Mouse (Mus musculus): Measurements from ENCODE around the gene Ipo7. TPM values are rescaled to one million over a fixed set of nuclear protein-coding genes. Genes with fewer than 3 reads are reported as not detected.

The Ipo7 gene
- polyA plus RNA-seq, 1 experiment from 2014 or later = 57.6 TPM

- H3K4me1 ChIP-seq (replicated peaks; ENCODE audit: control insufficient read depth, insufficient read depth, low read length) = peaks cover 4% of the 10 kb centered on the region
- H3K4me2 ChIP-seq (ENCODE audit: low read length) = no peak overlapping the region
- H3K36me3 ChIP-seq (ENCODE audit: control insufficient read depth, insufficient read depth) = peaks cover 32% of the 10 kb centered on the region
- ATAC-seq = no peak
- no peaks in the 10 kb centered on the region for H3K27me3 ChIP-seq (replicated peaks; ENCODE audit: control insufficient read depth, insufficient read depth, low read length)
- no peak overlapping the region for H3K4me3 ChIP-seq (replicated peaks; ENCODE audit: low read length)
- no peak overlapping the region for H3K27ac ChIP-seq (ENCODE audit: low read length)
- no peak overlapping the region for H3K9ac ChIP-seq (replicated peaks; ENCODE audit: low read depth, low read length)
- no peaks in the 10 kb centered on the region for H3K9me3 ChIP-seq (ENCODE audit: control insufficient read depth, low read length)
- WGBS = 82% methylated on average over 4 of the region's 4 CpGs
Observed at GRCm38 (mm10) chr7:110087914-110088313, 69.8 kb downstream of the Ipo7 start.

- no peaks in the 10 kb centered on the region for H3K9me3 ChIP-seq (ENCODE audit: control insufficient read depth, low read length)
- no peak overlapping the region for H3K4me2 ChIP-seq (ENCODE audit: low read length)
- no peak overlapping the region for H3K4me3 ChIP-seq (replicated peaks; ENCODE audit: low read length)
- 0 out of 2 replicates have a peak, but pooled peaks have one; percentile 31 for ATAC-seq
- no peaks in the 10 kb centered on the region for H3K4me1 ChIP-seq (replicated peaks; ENCODE audit: control insufficient read depth, insufficient read depth, low read length)
- no peak overlapping the region for H3K27ac ChIP-seq (ENCODE audit: low read length)
- no peak overlapping the region for H3K9ac ChIP-seq (replicated peaks; ENCODE audit: low read depth, low read length)
- 40% methylated on average over 7 of the region's 7 CpGs for WGBS
- peaks cover 35% of the 10 kb centered on the region for H3K36me3 ChIP-seq (ENCODE audit: control insufficient read depth, insufficient read depth)
- no peaks in the 10 kb centered on the region for H3K27me3 ChIP-seq (replicated peaks; ENCODE audit: control insufficient read depth, insufficient read depth, low read length)
Observed at GRCm38 (mm10) chr7:110091670-110092069, 73.6 kb downstream of the Ipo7 start.

GRCm38 (mm10) chr7:110096332-110096731 is 78.3 kb downstream of the Ipo7 start:
- Histone ChIP-seq H3K36me3 (ENCODE audit: control insufficient read depth, insufficient read depth) (peaks cover 25% of the 10 kb centered on the region), H3K9me3 (ENCODE audit: control insufficient read depth, low read length) (no peaks in the 10 kb centered on the region), H3K4me3 (replicated peaks; ENCODE audit: low read length) (no peak overlapping the region), H3K4me1 (replicated peaks; ENCODE audit: control insufficient read depth, insufficient read depth, low read length) (no peaks in the 10 kb centered on the region), H3K4me2 (ENCODE audit: low read length) (no peak overlapping the region), H3K27me3 (replicated peaks; ENCODE audit: control insufficient read depth, insufficient read depth, low read length) (no peaks in the 10 kb centered on the region), H3K9ac (replicated peaks; ENCODE audit: low read depth, low read length) (no peak overlapping the region), H3K27ac (ENCODE audit: low read length) (no peak overlapping the region)
- 93% methylated on average over 4 of the region's 4 CpGs for WGBS
- no peak for ATAC-seq

GRCm38 (mm10) chr7:110097106-110097793 is 79.2 kb downstream of the Ipo7 start:
- H3K27me3 ChIP-seq (replicated peaks; ENCODE audit: control insufficient read depth, insufficient read depth, low read length) = no peaks in the 10 kb centered on the region
- H3K9ac ChIP-seq (replicated peaks; ENCODE audit: low read depth, low read length) = no peak overlapping the region
- ATAC-seq = no peak
- WGBS = 80% methylated on average over 7 of the region's 7 CpGs
- no peak overlapping the region for H3K27ac ChIP-seq (ENCODE audit: low read length)
- no peak overlapping the region for H3K4me2 ChIP-seq (ENCODE audit: low read length)
- H3K4me3 ChIP-seq (replicated peaks; ENCODE audit: low read length) = no peak overlapping the region
- H3K9me3 ChIP-seq (ENCODE audit: control insufficient read depth, low read length) = no peaks in the 10 kb centered on the region
- peaks cover 20% of the 10 kb centered on the region for H3K36me3 ChIP-seq (ENCODE audit: control insufficient read depth, insufficient read depth)
- no peaks in the 10 kb centered on the region for H3K4me1 ChIP-seq (replicated peaks; ENCODE audit: control insufficient read depth, insufficient read depth, low read length)

GRCm38 (mm10) chr7:110100854-110101253 is 82.8 kb downstream of the Ipo7 start:
- H3K27me3 ChIP-seq (replicated peaks; ENCODE audit: control insufficient read depth, insufficient read depth, low read length) = no peaks in the 10 kb centered on the region
- H3K4me3 ChIP-seq (replicated peaks; ENCODE audit: low read length) = no peak overlapping the region
- H3K27ac ChIP-seq (ENCODE audit: low read length) = no peak overlapping the region
- H3K9ac ChIP-seq (replicated peaks; ENCODE audit: low read depth, low read length) = no peak overlapping the region
- 48% methylated on average over 6 of the region's 6 CpGs for WGBS
- H3K36me3 ChIP-seq (ENCODE audit: control insufficient read depth, insufficient read depth) = no peaks in the 10 kb centered on the region
- H3K9me3 ChIP-seq (ENCODE audit: control insufficient read depth, low read length) = no peaks in the 10 kb centered on the region
- H3K4me2 ChIP-seq (ENCODE audit: low read length) = no peak overlapping the region
- ATAC-seq = no peak
- H3K4me1 ChIP-seq (replicated peaks; ENCODE audit: control insufficient read depth, insufficient read depth, low read length) = no peaks in the 10 kb centered on the region

GRCm38 (mm10) chr7:110101266-110101665 is 83.2 kb downstream of the Ipo7 start:
- no peak overlapping the region for H3K4me2 ChIP-seq (ENCODE audit: low read length)
- no peak for ATAC-seq
- H3K9ac ChIP-seq (replicated peaks; ENCODE audit: low read depth, low read length) = no peak overlapping the region
- no peaks in the 10 kb centered on the region for H3K36me3 ChIP-seq (ENCODE audit: control insufficient read depth, insufficient read depth)
- WGBS = 82% methylated on average over 5 of the region's 5 CpGs
- H3K9me3 ChIP-seq (ENCODE audit: control insufficient read depth, low read length) = no peaks in the 10 kb centered on the region
- no peaks in the 10 kb centered on the region for H3K4me1 ChIP-seq (replicated peaks; ENCODE audit: control insufficient read depth, insufficient read depth, low read length)
- H3K27ac ChIP-seq (ENCODE audit: low read length) = no peak overlapping the region
- no peak overlapping the region for H3K4me3 ChIP-seq (replicated peaks; ENCODE audit: low read length)
- no peaks in the 10 kb centered on the region for H3K27me3 ChIP-seq (replicated peaks; ENCODE audit: control insufficient read depth, insufficient read depth, low read length)

GRCm38 (mm10) chr7:110105041-110105440 is 87.0 kb downstream of the Ipo7 start:
- Histone ChIP-seq H3K27ac (ENCODE audit: low read length) (no peak overlapping the region), H3K36me3 (ENCODE audit: control insufficient read depth, insufficient read depth) (no peaks in the 10 kb centered on the region), H3K4me1 (replicated peaks; ENCODE audit: control insufficient read depth, insufficient read depth, low read length) (peaks cover 5% of the 10 kb centered on the region), H3K4me3 (replicated peaks; ENCODE audit: low read length) (no peak overlapping the region), H3K27me3 (replicated peaks; ENCODE audit: control insufficient read depth, insufficient read depth, low read length) (no peaks in the 10 kb centered on the region), H3K4me2 (ENCODE audit: low read length) (no peak overlapping the region), H3K9me3 (ENCODE audit: control insufficient read depth, low read length) (no peaks in the 10 kb centered on the region), H3K9ac (replicated peaks; ENCODE audit: low read depth, low read length) (no peak overlapping the region)
- WGBS = 86% methylated on average over 5 of the region's 5 CpGs
- no peak for ATAC-seq

Other genes starting within 250 kb of the Ipo7 start
- gene Nrip3, start 236.2 kb upstream of the Ipo7 start, polyA plus RNA-seq (2015; fragmentation: Nextera tagmentation; extraction: Ambion mirVana) = 6.1 and 7.9 TPM in 2 replicates
- 0.46 and 0.70 TPM in 2 replicates for gene Scube2, start 152.6 kb upstream of the Ipo7 start, polyA plus RNA-seq (2015; fragmentation: Nextera tagmentation; extraction: Ambion mirVana)
- 42.2 and 47.7 TPM in 2 replicates for gene Dennd5a, start 57.8 kb upstream of the Ipo7 start, polyA plus RNA-seq (2015; fragmentation: Nextera tagmentation; extraction: Ambion mirVana)
- 68.4 and 70.2 TPM in 2 replicates for gene Tmem41b, start 31.3 kb upstream of the Ipo7 start, polyA plus RNA-seq (2015; fragmentation: Nextera tagmentation; extraction: Ambion mirVana)
- 23.1 and 24.7 TPM in 2 replicates for gene Zfp143, start 42.9 kb downstream of the Ipo7 start, polyA plus RNA-seq (2015; fragmentation: Nextera tagmentation; extraction: Ambion mirVana)
- gene Wee1, start 103.8 kb downstream of the Ipo7 start, polyA plus RNA-seq (2015; fragmentation: Nextera tagmentation; extraction: Ambion mirVana) = 8.9 and 10.2 TPM in 2 replicates
- 11.7 and 13.2 TPM in 2 replicates for gene Swap70, start 203.4 kb downstream of the Ipo7 start, polyA plus RNA-seq (2015; fragmentation: Nextera tagmentation; extraction: Ambion mirVana)

All from forebrain, embryonic 16.5 days (tissue).